Mouse (Mus musculus) testis, postnatal 10 days (tissue): Measurements from ENCODE around the gene Gm49711.
"Not testable (repeated sequence)": the region's sequence is repeated elsewhere in the genome, so short reads cannot be mapped to it uniquely, and the experiment has no call there.

Experiments
- DNase-seq: peaks from one replicate; pipeline ENCODE4 v3.0.0; 2021; ENCODE audit warnings: low spot score

Gm49711 gene

GRCm38 (mm10) chr16:92062832-92063231 is 4.7 kb downstream of the Gm49711 start:
- DNase-seq: no peak

GRCm38 (mm10) chr16:92064801-92065200 is 6.7 kb downstream of the Gm49711 start:
- DNase-seq: no peak

- no peak for DNase-seq
Observed at GRCm38 (mm10) chr16:92070338-92070737, 12.2 kb downstream of the Gm49711 start.

- no peak for DNase-seq
Observed at GRCm38 (mm10) chr16:92076797-92077196, 18.7 kb downstream of the Gm49711 start.

GRCm38 (mm10) chr16:92083771-92084453 is 25.8 kb downstream of the Gm49711 start:
- DNase-seq: no peak

DNA sequence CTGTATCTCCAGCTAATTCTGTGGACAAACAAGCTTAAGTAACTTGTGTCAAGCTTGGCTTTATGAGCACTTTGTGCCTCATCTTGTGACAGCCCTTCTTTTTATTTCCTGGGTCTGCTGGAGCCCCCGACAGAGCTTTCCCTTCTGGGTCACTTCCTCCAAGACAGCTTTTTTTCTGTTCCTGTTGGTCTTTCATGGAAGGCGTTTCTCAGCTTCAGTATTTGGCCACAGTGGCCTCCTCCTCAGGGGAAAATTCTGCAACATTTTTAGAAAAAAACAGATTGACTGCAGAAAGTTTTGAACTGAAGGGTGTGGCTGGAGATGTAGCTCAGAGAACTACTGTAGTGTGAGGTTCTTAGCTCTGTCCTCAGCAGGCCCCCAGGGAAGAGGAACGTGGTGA is 31.1 kb downstream of the Gm49711 start:
- DNase-seq: no peak

DNA sequence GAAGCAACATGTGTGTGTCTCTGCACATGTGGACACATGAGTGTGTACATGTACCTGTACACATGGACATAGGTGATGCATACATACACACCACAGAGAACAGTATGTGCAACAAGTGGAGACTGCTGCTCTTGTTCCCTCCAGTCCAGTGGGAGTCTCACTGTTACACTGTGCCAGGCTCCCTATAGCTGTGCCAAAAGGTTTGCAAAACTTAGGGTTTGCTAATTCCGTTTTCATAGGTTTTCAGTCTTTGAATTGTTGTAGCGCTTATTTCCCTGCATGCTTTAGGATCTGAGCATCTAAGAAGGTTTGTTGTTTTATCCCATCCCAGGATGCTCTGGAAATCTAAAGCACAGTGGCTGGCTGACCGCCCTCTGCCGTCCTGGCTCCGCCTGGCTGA is 33.8 kb downstream of the Gm49711 start:
- DNase-seq: no peak

DNA sequence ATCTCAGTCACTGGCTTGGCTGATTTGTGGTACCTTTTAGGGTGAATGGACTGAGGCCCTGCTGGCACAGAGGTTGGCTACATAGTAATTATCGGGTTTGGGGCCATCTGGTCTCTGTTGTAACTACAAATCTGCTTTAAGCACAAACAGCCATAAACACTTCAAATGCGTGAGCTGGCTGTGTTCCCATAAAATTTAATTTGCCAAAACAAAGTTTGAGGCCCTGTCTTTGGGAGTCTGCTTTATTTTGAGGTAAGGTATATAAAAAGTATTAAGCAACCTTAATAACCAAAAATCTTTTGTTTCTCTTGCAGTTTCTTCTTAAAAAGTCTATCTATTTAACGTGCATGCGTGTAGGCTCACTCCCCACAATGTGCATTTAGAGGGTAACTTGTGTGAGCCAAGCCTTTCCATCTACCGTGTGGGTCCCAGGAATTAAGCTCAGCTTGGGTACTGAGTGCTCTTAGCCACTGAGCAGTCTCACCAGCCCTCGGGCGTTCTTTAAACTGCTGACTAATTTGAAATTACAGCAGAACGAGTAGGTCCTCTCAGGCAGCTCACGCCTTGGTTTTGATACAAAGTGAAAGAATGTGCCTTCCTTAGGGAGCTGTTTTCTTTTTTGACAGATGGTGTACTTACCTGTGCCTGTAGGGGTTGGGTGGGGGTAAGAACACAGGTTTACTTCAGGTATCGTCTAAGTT is 40.4 kb downstream of the Gm49711 start:
- no peak for DNase-seq

DNA sequence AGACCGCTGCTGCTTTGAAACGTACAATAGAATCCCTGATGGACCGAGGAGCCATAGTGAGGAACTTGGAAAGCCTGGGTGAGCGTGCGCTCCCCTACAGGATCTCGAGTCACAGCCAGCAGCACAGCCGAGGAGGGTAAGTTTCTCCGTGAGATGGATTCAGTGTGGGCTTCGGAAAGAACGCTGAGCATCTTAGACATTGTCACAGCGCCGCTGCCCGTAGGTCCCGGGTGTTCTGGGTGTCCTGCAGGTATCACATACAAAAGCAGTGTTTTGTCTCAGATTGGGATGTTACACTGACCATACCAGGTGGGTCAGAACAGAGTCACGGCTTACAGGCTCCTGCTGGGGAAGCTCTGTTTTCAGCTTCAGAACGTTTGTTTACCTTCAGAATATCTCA is 41.5 kb downstream of the Gm49711 start:
- DNase-seq: peak; percentile 34

GRCm38 (mm10) chr16:92100111-92100510 is 42.0 kb downstream of the Gm49711 start:
- no peak for DNase-seq

DNA sequence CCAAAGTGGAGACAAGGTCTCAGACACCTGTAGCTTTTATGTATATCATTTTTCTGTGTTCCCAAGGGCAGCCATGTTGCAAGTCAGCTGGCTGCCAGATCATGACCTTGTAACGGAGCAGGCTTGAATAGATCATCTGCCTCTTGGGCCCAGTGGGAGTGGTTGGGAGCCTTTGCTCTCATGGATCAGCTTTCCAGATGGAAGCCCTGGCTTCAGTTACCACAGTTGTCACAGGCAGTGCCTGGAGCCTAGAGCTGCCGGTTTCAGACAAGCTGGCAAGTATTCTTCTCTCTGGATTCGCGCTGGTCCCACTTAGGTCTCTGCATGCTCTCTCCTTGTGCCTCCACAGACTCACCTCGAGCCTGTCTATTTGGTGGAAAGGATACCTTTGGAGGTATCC is 44.0 kb downstream of the Gm49711 start:
- no peak for DNase-seq

DNA sequence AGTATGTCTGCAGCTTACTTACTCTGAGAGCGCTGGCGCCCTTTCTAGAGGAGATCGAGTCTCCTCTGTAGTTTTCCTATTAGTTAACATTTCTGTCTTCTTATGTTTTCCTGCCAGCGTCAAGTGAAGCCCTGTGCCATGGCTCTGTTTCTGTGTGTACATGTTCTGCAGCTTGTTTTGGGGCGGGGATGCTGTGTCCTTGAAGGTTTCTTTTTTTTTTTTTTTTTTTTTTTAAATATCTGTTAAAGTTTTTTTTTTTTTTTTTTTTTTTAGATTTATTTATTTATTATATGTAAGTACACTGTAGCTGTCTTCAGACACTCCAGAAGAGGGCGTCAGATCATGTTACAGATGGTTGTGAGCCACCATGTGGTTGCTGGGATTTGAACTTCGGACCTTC is 44.8 kb downstream of the Gm49711 start:
- DNase-seq: not testable (repeated sequence)

DNA sequence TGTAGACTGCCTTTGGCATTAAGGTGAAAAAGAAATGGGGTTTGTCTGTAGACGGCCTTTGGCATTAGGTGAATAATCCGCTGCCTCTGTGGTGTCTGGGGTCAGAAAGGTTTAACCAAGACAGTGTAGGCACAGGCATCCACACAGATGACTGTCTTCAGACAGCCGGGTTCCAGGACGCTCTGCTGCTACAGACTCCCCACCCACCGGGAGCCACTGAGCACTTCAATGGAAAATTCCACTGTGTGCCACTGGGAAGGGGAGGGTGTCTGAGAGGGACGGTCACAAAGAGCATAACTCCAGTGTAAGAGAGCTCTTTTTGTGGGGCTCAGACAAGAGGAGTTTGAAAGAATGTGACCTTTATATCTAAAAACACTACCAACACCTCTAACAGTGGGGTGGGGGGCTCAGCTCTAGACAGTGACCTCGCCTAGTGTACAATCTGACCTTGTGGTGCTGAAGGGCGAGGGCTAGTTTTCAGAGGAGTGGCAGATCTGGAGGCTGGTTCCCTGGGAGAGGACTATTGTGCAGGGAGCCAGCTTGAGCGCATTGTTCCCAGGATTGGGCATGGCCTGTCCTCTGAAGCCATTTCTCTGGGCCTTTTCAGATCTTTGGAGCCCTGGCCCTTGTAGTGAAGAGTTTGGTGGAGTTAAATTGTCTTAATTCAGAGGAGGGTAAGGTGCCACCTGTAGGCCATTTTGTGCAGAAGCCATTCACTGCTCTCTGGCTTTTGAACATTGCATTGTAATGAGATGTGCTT is 45.6 kb downstream of the Gm49711 start:
- DNase-seq: no peak

DNA sequence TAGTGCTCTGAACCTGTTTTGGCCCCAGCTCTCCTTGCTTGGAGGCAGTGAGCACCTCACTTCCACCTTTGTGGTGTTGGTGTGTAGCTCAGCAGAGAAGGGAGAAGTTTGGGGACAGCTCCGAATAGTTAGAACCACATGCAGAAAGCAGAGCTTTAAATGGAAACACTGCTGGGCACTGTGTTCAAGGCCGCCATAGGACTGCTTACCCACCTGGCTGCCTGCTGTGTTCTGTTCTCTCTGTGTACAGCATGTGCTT is 46.1 kb downstream of the Gm49711 start:
- no peak for DNase-seq

GRCm38 (mm10) chr16:92104951-92105350 is 46.8 kb downstream of the Gm49711 start:
- DNase-seq: no peak

DNA sequence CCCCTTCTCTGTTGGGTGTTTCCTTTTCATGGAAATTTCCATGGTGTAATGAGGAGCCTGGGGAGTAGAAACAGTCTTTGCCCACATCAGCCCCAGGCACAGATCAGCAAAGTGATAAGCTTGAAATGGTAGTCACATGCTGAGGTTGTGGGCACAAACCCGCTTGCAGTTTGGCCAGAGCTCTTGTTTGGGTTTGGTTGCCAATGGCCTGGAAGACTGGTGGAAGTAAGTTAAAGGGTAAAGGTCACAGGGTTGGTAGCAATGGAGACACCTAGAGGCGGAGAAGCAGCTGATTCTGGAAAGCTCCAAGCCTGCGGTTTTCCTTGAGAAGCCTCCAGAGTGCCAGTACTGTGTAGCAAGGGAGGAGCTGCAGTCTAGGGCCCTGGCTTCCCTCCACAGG is 47.5 kb downstream of the Gm49711 start:
- DNase-seq: no peak

- DNase-seq: no peak
Observed at GRCm38 (mm10) chr16:92107346-92107745, 49.2 kb downstream of the Gm49711 start.

DNA sequence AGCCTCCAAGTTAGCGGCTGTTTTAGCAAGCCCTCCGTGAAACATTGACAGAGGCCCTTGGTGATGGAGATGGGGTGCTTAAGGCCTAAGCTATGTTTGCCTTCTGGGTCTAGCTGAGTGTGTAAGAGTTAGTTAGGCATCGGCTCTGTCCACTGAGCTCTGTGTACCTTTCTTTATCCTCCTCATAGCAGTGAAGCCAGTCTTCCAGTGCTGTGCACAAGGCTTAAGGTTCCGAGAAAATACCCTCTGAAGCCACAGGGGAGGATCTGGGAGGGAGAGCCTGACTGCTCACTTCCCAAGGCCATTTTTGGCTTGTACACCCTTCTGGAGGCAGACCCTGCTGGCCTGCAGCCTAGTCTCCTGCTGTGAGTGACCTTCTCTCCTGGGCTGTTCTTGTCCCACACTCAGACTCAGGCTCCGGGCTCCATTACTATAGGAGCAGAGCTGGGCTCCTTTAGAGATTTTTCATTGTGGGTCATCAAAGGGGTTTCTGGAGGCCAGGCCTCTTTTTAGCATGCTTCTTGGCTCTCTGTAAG is 56.7 kb downstream of the Gm49711 start:
- DNase-seq: peak; percentile 84

GRCm38 (mm10) chr16:92115611-92116421 is 57.7 kb downstream of the Gm49711 start:
- DNase-seq: peak; percentile 65

DNA sequence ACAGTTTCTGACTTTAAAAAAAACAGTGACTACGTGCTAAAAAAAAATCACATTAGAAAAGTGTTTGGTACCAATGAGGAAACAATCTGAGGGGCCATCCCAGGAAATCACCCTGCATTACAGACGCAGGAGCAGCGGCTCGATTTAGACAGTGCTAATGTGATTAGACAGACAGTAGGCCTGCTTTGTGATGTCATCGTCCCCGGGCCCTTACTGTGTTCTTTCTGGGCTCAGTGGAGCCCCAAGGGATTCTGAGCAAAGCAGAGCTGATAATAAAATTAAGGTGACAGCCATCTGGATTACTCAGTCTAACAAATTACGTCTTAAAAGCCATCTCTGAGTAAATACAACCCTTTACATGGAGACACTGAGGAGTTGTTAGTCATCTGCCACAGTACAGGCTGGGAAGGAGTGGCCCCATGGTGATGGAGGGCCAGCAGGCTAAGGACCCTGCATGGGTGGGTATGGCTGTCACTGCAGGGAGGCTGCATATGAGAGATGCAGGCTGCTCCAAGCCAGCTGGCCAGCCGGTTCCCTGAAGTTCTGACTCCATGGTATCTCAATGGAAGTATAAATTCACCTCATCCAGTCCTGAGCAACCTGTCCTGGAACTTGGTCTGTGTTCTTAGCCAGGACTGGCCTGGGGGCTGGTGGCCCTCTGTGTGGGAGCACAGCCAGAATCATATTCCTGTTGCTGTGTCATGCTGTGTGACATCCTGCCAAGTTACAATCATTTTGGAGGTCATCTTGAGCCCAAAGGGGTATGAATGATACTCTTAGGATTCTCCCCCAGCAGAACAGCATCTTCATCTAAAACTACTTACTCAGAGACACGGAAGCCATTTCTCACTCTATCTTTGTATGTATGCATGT is 59.5 kb downstream of the Gm49711 start:
- DNase-seq: peak; percentile 36

DNA sequence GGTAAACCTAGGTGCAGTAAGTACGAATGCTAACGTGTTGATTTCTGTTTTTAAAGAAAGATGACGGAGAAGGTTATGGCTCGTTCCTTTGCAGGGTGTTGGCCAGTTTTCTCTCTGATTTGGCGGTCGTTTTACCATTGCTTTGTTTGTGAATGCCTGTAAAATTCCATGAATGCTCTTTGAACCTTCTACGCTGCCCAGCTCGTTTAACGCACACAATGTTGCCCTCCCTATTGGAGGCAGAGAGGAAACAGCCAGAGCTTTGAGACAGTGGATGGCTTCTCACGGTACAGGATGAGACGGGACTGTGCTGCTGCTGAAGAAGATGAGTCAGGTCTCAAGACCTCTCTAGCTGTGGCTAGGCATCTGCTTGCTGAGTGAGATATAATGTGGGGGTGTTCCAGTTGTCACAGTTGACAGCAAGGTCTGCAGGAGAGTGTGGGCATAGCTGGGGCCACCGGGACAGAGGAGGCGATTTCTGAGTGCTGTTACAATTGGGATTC is 60.9 kb downstream of the Gm49711 start:
- DNase-seq: no peak
